Mouse (Mus musculus) pancreas, adult 10 weeks (tissue): ENCODE data around the gene Mtcl1. TPM values are rescaled to one million over a fixed set of nuclear protein-coding genes. Genes with fewer than 3 reads are reported as not detected.

Source experiments
- polyA plus RNA-seq: library from polyadenylated mRNA; stranded (reverse); fragments of 350-450 nt; fragmentation: Illumina TruSeq; extraction: RNeasy Lipid Tissue Mini Kit (QIAGEN cat#74804); gene quantifications from one replicate; pipeline ENCODE4 v1.2.3, GENCODE M21; 2015; ENCODE audit warnings: low read depth, low replicate concordance; ENCODE audit not compliant: insufficient read depth

Mtcl1 gene
- polyA plus RNA-seq = 2.2 TPM

GRCm38 (mm10) chr17:66449460-66450341 is at the start of gene Mtcl1:
TSS of gene Mtcl1 (minus strand) at chr17:66449750.

Other genes starting within 250 kb of the Mtcl1 start
- gene Rab12, start 70.0 kb upstream of the Mtcl1 start, polyA plus RNA-seq = 13.4 TPM
- not detected for gene Themis3, start 144.9 kb upstream of the Mtcl1 start, polyA plus RNA-seq